ENCODE assay signal across 27 mouse cellular contexts in genomic region chr1:191881663-191882062, GRCm38 (mm10). TPM values are rescaled to one million over a fixed set of nuclear protein-coding genes. Genes with fewer than 3 reads are reported as not detected.
DNase-seq lines count a peak whose midpoint lies in the region; ATAC-seq and TF ChIP-seq lines count a peak whose summit lies in the region.
"Had no signal": no experiment of that assay in that cellular context is flagged by ENCODE, and none has a peak within 500 bp of the region (broad histone marks: within the 10 kb centered on the region; RNA-seq: fewer than 3 reads in every experiment).

No protein-coding gene starts in this region.

- no peaks in the 10 kb centered on the region for H3K79me2 ChIP-seq in heart, adult 2 months (replicated peaks; ENCODE audit: control insufficient read depth, insufficient read depth, low read length)
- no peaks in the 10 kb centered on the region for H3K79me2 ChIP-seq in myocyte (ENCODE audit: control insufficient read depth, insufficient read depth)

- 0 out of 2 replicates have a peak overlapping the region, but pooled peaks have one; percentile 19 for H3K9ac ChIP-seq in heart, embryonic 13.5 days
- no peak overlapping the region for H3K9ac ChIP-seq in heart, adult 2 months (ENCODE audit: low read depth, low read length)
- peak overlapping the region; percentile 42 for H3K9ac ChIP-seq in liver, embryonic 13.5 days
- no peak overlapping the region for H3K9ac ChIP-seq in hindbrain, embryonic 14.5 days
- H3K9ac ChIP-seq: embryonic facial prominence, embryonic 12.5 days; forebrain, embryonic 13.5 days; hindbrain, embryonic 15.5 days; kidney, embryonic 15.5 days; limb, embryonic 13.5 days; neural tube, embryonic 13.5 days had no signal

- no peak overlapping the region for H3ac ChIP-seq in myocyte (ENCODE audit: control insufficient read depth, insufficient read length)

- H3K36me3 ChIP-seq in erythroblast, embryonic 14.5 days (ENCODE audit: control insufficient read depth), result no peaks in the 10 kb centered on the region
- H3K36me3 ChIP-seq in heart, embryonic 13.5 days, result no peaks in the 10 kb centered on the region
- no peaks in the 10 kb centered on the region for H3K36me3 ChIP-seq in heart, adult 2 months (ENCODE audit: control insufficient read depth, insufficient read depth, low read length)
- no peaks in the 10 kb centered on the region for H3K36me3 ChIP-seq in liver, embryonic 13.5 days
- no peaks in the 10 kb centered on the region for H3K36me3 ChIP-seq in myocyte (ENCODE audit: control insufficient read depth, insufficient read depth)
- H3K36me3 ChIP-seq in hindbrain, embryonic 14.5 days (replicated peaks; ENCODE audit: control insufficient read depth, insufficient read depth), result no peaks in the 10 kb centered on the region
- H3K36me3 ChIP-seq: embryonic facial prominence, embryonic 12.5 days; hindbrain, embryonic 15.5 days; kidney, embryonic 15.5 days; limb, embryonic 13.5 days; neural tube, embryonic 13.5 days had no signal

- H3K4me1 ChIP-seq in erythroblast, embryonic 14.5 days (ENCODE audit: control insufficient read depth), result peaks cover 73% of the 10 kb centered on the region
- peaks cover 65% of the 10 kb centered on the region for H3K4me1 ChIP-seq in heart, embryonic 13.5 days
- no peaks in the 10 kb centered on the region for H3K4me1 ChIP-seq in heart, adult 2 months (ENCODE audit: control insufficient read depth, insufficient read depth, low read length)
- peaks cover 63% of the 10 kb centered on the region for H3K4me1 ChIP-seq in liver, embryonic 13.5 days (replicated peaks)
- H3K4me1 ChIP-seq in hindbrain, embryonic 14.5 days (replicated peaks; ENCODE audit: control insufficient read depth, insufficient read depth, low read length), result no peaks in the 10 kb centered on the region
- H3K4me1 ChIP-seq: hindbrain, embryonic 15.5 days had no signal

- no peak for ATAC-seq in erythroblast, adult 5-6 weeks (replicated peaks; ENCODE audit: low FRiP score, poor library complexity, severe bottlenecking)
- ATAC-seq in heart, embryonic 13.5 days (ENCODE audit: extremely low read depth, insufficient number of reproducible peaks, low FRiP score, low TSS enrichment), result no peak
- peak; percentile 60 for ATAC-seq in liver, embryonic 13.5 days (ENCODE audit: low read depth)
- no peak for ATAC-seq in hindbrain, embryonic 14.5 days (ENCODE audit: low FRiP score)
- ATAC-seq: forebrain, embryonic 13.5 days; inflammation-experienced regulatory T-cells, adult 6 months had no signal

- WGBS in heart, embryonic 13.5 days, result 27% methylated on average over 2 of the region's 2 CpGs
- 51% methylated on average over 2 of the region's 2 CpGs for WGBS in heart, adult 2 months
- 10% methylated on average over 2 of the region's 2 CpGs for whole genome bisulfite sequencing in liver, embryonic 13.5 days (ENCODE audit: insufficient replicate concordance)
- 72% methylated on average over 2 of the region's 2 CpGs for WGBS in hindbrain, embryonic 14.5 days

- peaks cover 4% of the 10 kb centered on the region; the same call in 1 of the 2 replicates for H3K9me3 ChIP-seq in erythroblast, embryonic 14.5 days (ENCODE audit: control insufficient read depth, low read length)
- no peaks in the 10 kb centered on the region for H3K9me3 ChIP-seq in heart, embryonic 13.5 days
- H3K9me3 ChIP-seq in liver, embryonic 13.5 days (replicated peaks), result no peaks in the 10 kb centered on the region
- H3K9me3 ChIP-seq in hindbrain, embryonic 14.5 days (ENCODE audit: control insufficient read depth, low read length), result no peaks in the 10 kb centered on the region
- H3K9me3 ChIP-seq: embryonic facial prominence, embryonic 12.5 days; forebrain, embryonic 13.5 days; hindbrain, embryonic 15.5 days; kidney, embryonic 15.5 days; limb, embryonic 13.5 days; neural tube, embryonic 13.5 days had no signal

- intact Hi-C loops in heart, adult 2 months (cut with DNase I), result no loop called here

- no peak for TF ChIP-seq EP300 in heart, adult 2 months (IDR thresholded peaks at IDR 0.05; ENCODE audit: insufficient read depth, low read depth, low read length)

- peak overlapping the region; percentile 20; the same call in 1 of the 2 replicates for H3K4me2 ChIP-seq in heart, embryonic 13.5 days
- H3K4me2 ChIP-seq in liver, embryonic 13.5 days, result peak overlapping the region; percentile 48
- H3K4me2 ChIP-seq in myocyte (ENCODE audit: low read depth), result peak overlapping the region; percentile 50
- H3K4me2 ChIP-seq in hindbrain, embryonic 14.5 days (replicated peaks), result no peak overlapping the region
- H3K4me2 ChIP-seq: embryonic facial prominence, embryonic 12.5 days; forebrain, embryonic 13.5 days; hindbrain, embryonic 15.5 days; kidney, embryonic 15.5 days; limb, embryonic 13.5 days; midbrain, embryonic 11.5 days; neural tube, embryonic 13.5 days had no signal

- peaks cover 13% of the 10 kb centered on the region for H3K27me3 ChIP-seq in erythroblast, embryonic 14.5 days (ENCODE audit: control insufficient read depth)
- H3K27me3 ChIP-seq in heart, embryonic 13.5 days (replicated peaks), result 0 out of 2 replicates have a peak, but pooled peaks cover 7% of the 10 kb centered on the region
- no peaks in the 10 kb centered on the region for H3K27me3 ChIP-seq in heart, adult 2 months (ENCODE audit: control insufficient read depth, insufficient read depth, low read length)
- peaks cover 12% of the 10 kb centered on the region for H3K27me3 ChIP-seq in liver, embryonic 13.5 days
- no peaks in the 10 kb centered on the region for H3K27me3 ChIP-seq in myocyte (ENCODE audit: control insufficient read depth, insufficient read depth, insufficient read length)
- no peaks in the 10 kb centered on the region for H3K27me3 ChIP-seq in hindbrain, embryonic 14.5 days (ENCODE audit: control insufficient read depth, insufficient read depth, low read length)
- H3K27me3 ChIP-seq: CH12.LX; embryonic facial prominence, embryonic 12.5 days; forebrain, embryonic 13.5 days; hindbrain, embryonic 15.5 days; kidney, embryonic 15.5 days; limb, embryonic 13.5 days; neural tube, embryonic 13.5 days had no signal

- no peak for TF ChIP-seq CTCF in heart, adult 2 months (IDR thresholded peaks at IDR 0.05)

- TF ChIP-seq POLR2A in heart, adult 2 months (IDR thresholded peaks at IDR 0.05; ENCODE audit: insufficient read depth, low read depth, low read length), result no peak
- TF ChIP-seq POLR2A in myocyte (IDR thresholded peaks at IDR 0.05; ENCODE audit: insufficient read length, low read depth), result no peak

- H3K4me3 ChIP-seq in erythroblast, embryonic 14.5 days (replicated peaks), result peak overlapping the region; percentile 34
- H3K4me3 ChIP-seq in heart, embryonic 13.5 days, result no peak overlapping the region
- no peak overlapping the region for H3K4me3 ChIP-seq in heart, adult 2 months
- H3K4me3 ChIP-seq in liver, embryonic 13.5 days (replicated peaks), result peak overlapping the region; percentile 7; the same call in 1 of the 2 replicates
- H3K4me3 ChIP-seq in myocyte, result no peak overlapping the region
- no peak overlapping the region for H3K4me3 ChIP-seq in hindbrain, embryonic 14.5 days (replicated peaks; ENCODE audit: low read length)
- H3K4me3 ChIP-seq: embryonic facial prominence, embryonic 12.5 days; forebrain, embryonic 13.5 days; hindbrain, embryonic 15.5 days; kidney, embryonic 15.5 days; limb, embryonic 13.5 days; neural tube, embryonic 13.5 days had no signal

- H3K27ac ChIP-seq in heart, embryonic 13.5 days (replicated peaks), result peak overlapping the region; percentile 21; the same call in 1 of the 2 replicates
- no peak overlapping the region for H3K27ac ChIP-seq in heart, adult 2 months
- peak overlapping the region; percentile 84 for H3K27ac ChIP-seq in liver, embryonic 13.5 days
- H3K27ac ChIP-seq in hindbrain, embryonic 14.5 days, result no peak overlapping the region
- H3K27ac ChIP-seq: embryonic facial prominence, embryonic 12.5 days; forebrain, embryonic 13.5 days; hindbrain, embryonic 15.5 days; kidney, embryonic 15.5 days; limb, embryonic 13.5 days; neural tube, embryonic 13.5 days; stomach, postnatal 0 days had no signal

- DNase-seq in heart, adult 2 months, result no peak
- peak; percentile 44 for DNase-seq in liver, embryonic 13.5 days
- DNase-seq in urinary bladder, adult 2 months (ENCODE audit: low spot score), result no peak
- DNase-seq in hindbrain, embryonic 14.5 days (ENCODE audit: low spot score), result no peak
- DNase-seq: adrenal gland, adult 8-10 months; cerebellum, adult 9-10 months; cerebellum, postnatal 36 days; gastrocnemius, postnatal 10 days; lung, adult 2 months; lung, postnatal 14 days; right cerebral cortex, postnatal 4 days; thymus, adult 18-20 months; thymus, postnatal 36 days had no signal

TF ChIP-seq in myocyte, 11 proteins besides CTCF, POLR2A, EP300 and RAD21:
- TF ChIP-seq TCF3 (IDR thresholded peaks at IDR 0.05; ENCODE audit: insufficient read length, low read depth) (no peak), MYOG (IDR thresholded peaks at IDR 0.05; ENCODE audit: control insufficient read depth in 1 of 3, insufficient read depth in 1 of 3, insufficient read length in 2 of 3, low read depth in 2 of 3) (no peak), SRF (IDR thresholded peaks at IDR 0.05; ENCODE audit: control insufficient read depth, insufficient read length, low read depth) (no peak), TCF12 (IDR thresholded peaks at IDR 0.05; ENCODE audit: insufficient read depth, poor library complexity, severe bottlenecking) (no peak), REST (IDR thresholded peaks at IDR 0.05; ENCODE audit: insufficient read depth, insufficient read length) (no peak), USF1 (IDR thresholded peaks at IDR 0.05; ENCODE audit: low read depth) (no peak), CEBPB (IDR thresholded peaks at IDR 0.05; ENCODE audit: insufficient read depth, poor library complexity, severe bottlenecking) (no peak), MYOD1 (IDR thresholded peaks at IDR 0.05; ENCODE audit: control insufficient read depth in 1 of 3, insufficient read length in 2 of 3, low read depth in 2 of 3) (no peak), POLR2AphosphoS2 (IDR thresholded peaks at IDR 0.05; ENCODE audit: insufficient read length, low read depth) (no peak), MAX (IDR thresholded peaks at IDR 0.05; ENCODE audit: low read depth) (no peak), E2F4 (IDR thresholded peaks at IDR 0.05; ENCODE audit: insufficient read depth) (no peak)

RNA-seq across cellular contexts. Expression of gene Slc30a1, which starts 24.9 kb away (rescaled TPM):
- 2.0 TPM in 2 replicates for polyA plus RNA-seq in erythroblast, embryonic 14.5 days (2012)
- total RNA-seq in erythroblast, adult 5-6 weeks (2015; ENCODE audit: low replicate concordance), result 21.1 and 24.0 TPM in 2 replicates
- total RNA-seq in erythroblast, adult 5-6 weeks (2017; ENCODE audit: low replicate concordance), result 30.1 and 42.1 TPM in 2 replicates
- polyA plus RNA-seq in heart, embryonic 13.5 days (2015; fragmentation: Nextera tagmentation; extraction: Ambion mirVana), result 1.2 and 1.8 TPM in 2 replicates
- total RNA-seq in heart, adult 2 months (2021), result 10 to 100 TPM; 17.1 to 18.6 TPM
- polyA plus RNA-seq in heart, adult 2 months (2012; rRNA removed), result 5.3 and 11.4 TPM in 2 replicates
- 2.7 and 3.0 TPM in 2 replicates for polyA plus RNA-seq in liver, embryonic 13.5 days (2015; fragmentation: Nextera tagmentation; extraction: Ambion mirVana)
- 3.9 TPM for polyA plus RNA-seq in myocyte (2012; fragmentation: generic; extraction: Trizol)
- polyA plus RNA-seq in urinary bladder, adult 2 months (2012; rRNA removed), result 11.2 and 12.6 TPM in 2 replicates
- polyA plus RNA-seq in hindbrain, embryonic 14.5 days (2014; fragmentation: Nextera tagmentation; extraction: Ambion mirVana), result 3.5 and 3.7 TPM in 2 replicates

Comparison
In these comparisons a context has a peak if more than half of its experiments do, and no peak if none do; other contexts are left out.
1. H3K27ac ChIP-seq: peak in heart, embryonic 13.5 days (single experiment) and liver, embryonic 13.5 days (single experiment); none in heart, adult 2 months (single experiment) and hindbrain, embryonic 14.5 days (single experiment).
2. H3K9ac ChIP-seq: peak in heart, embryonic 13.5 days (single experiment) and liver, embryonic 13.5 days (single experiment); none in heart, adult 2 months (single experiment) and hindbrain, embryonic 14.5 days (single experiment).
3. H3K4me3 ChIP-seq: peak in erythroblast, embryonic 14.5 days (single experiment) and liver, embryonic 13.5 days (single experiment); none in heart, embryonic 13.5 days (single experiment), heart, adult 2 months (single experiment), myocyte (single experiment) and hindbrain, embryonic 14.5 days (single experiment).